Mouse (Mus musculus) forebrain, embryonic 15.5 days (tissue): ENCODE results near the gene H2-Oa. TPM values are rescaled to one million over a fixed set of nuclear protein-coding genes. Genes with fewer than 3 reads are reported as not detected.
A peak's percentile ranks its signal among the peaks of the same experiment; 100 is the strongest.
"Not testable (repeated sequence)": the region's sequence is repeated elsewhere in the genome, so short reads cannot be mapped to it uniquely, and the experiment has no call there.

Experiments
- ATAC-seq: fragments of 200-750 bp; cut with Nextera tagmentation; replicated peaks from 2 replicates; pipeline ENCODE4 v1.8.0; 2017; ENCODE audit warnings: mild to moderate bottlenecking, moderate TSS enrichment, moderate library complexity
- H3K27ac ChIP-seq: fragments of 300-500 bp; sonication (generic); replicated peaks from 2 replicates; pipeline ENCODE4 v1.5.1; 2015; ENCODE audit warnings: mild to moderate bottlenecking, inconsistent platforms
- H3K27me3 ChIP-seq: fragments of 300-500 bp; sonication (generic); 2 replicates; pipeline ENCODE4 v1.6.1; 2015; ENCODE audit warnings: inconsistent platforms
- H3K36me3 ChIP-seq: fragments of 300-500 bp; sonication (generic); 2 replicates; pipeline ENCODE4 v1.6.1; 2015; ENCODE audit warnings: mild to moderate bottlenecking, inconsistent platforms
- H3K4me1 ChIP-seq: fragments of 300-500 bp; sonication (generic); 2 replicates; pipeline ENCODE4 v1.6.1; 2015; ENCODE audit warnings: inconsistent platforms
- H3K4me2 ChIP-seq: fragments of 300-500 bp; sonication (generic); replicated peaks from 2 replicates; pipeline ENCODE4 v1.6.1; 2015; ENCODE audit warnings: mild to moderate bottlenecking, inconsistent platforms
- H3K4me3 ChIP-seq: fragments of 300-500 bp; sonication (generic); 2 replicates; pipeline ENCODE4 v1.5.1; 2015; ENCODE audit warnings: mild to moderate bottlenecking, inconsistent platforms
- H3K9ac ChIP-seq: fragments of 300-500 bp; sonication (generic); replicated peaks from 2 replicates; pipeline ENCODE4 v1.6.1; 2015; ENCODE audit warnings: mild to moderate bottlenecking, inconsistent platforms
- H3K9me3 ChIP-seq: fragments of 300-500 bp; sonication (generic); 2 replicates; pipeline ENCODE4 v1.6.1; 2016; ENCODE audit warnings: inconsistent platforms
- WGBS: fragments of 180-500 bp; shearing (Covaris S2); methylation state at CpG from one replicate; pipeline ENCODE4 v1.1.7; 2015; ENCODE audit warnings: mixed read lengths; 5-methylcytosine and 5-hydroxymethylcytosine counted together
- polyA plus RNA-seq: library from polyadenylated mRNA; unstranded; fragments of >200 nt; fragmentation: Nextera tagmentation; extraction: Ambion mirVana; gene quantifications from 2 replicates; pipeline ENCODE4 v1.2.1, GENCODE M21; 2015

H2-Oa gene
- polyA plus RNA-seq, 1 experiment from 2014 or later, result 0.15 TPM

- WGBS, result 1% methylated on average over 16 of the region's 16 CpGs
- H3K9ac ChIP-seq, result 0 out of 2 replicates have a peak overlapping the region, but pooled peaks have one; percentile 4
Measured at GRCm38 (mm10) chr17:34139416-34139815, 47.3 kb downstream of the H2-Oa start.

GRCm38 (mm10) chr17:34140240-34140639 is 48.1 kb downstream of the H2-Oa start:
- H3K27ac ChIP-seq, result no peak overlapping the region
- H3K4me1 ChIP-seq, result peaks cover 17% of the 10 kb centered on the region
- WGBS, result 17% methylated on average over 5 of the region's 5 CpGs
- no peaks in the 10 kb centered on the region for H3K9me3 ChIP-seq
- H3K4me3 ChIP-seq, result no peak overlapping the region
- ATAC-seq, result no peak
- no peak overlapping the region for H3K4me2 ChIP-seq
- H3K27me3 ChIP-seq, result peaks cover 35% of the 10 kb centered on the region
- no peak overlapping the region for H3K9ac ChIP-seq
- no peaks in the 10 kb centered on the region for H3K36me3 ChIP-seq

More at GRCm38 (mm10) chr17:34139416-34139815, 47.3 kb downstream of the H2-Oa start:
- ATAC-seq, result no peak
- peak overlapping the region; percentile 36 for H3K4me2 ChIP-seq
- H3K4me1 ChIP-seq, result peaks cover 17% of the 10 kb centered on the region
- H3K27ac ChIP-seq, result no peak overlapping the region
- peaks cover 35% of the 10 kb centered on the region for H3K27me3 ChIP-seq
- H3K9me3 ChIP-seq, result no peaks in the 10 kb centered on the region
- no peaks in the 10 kb centered on the region for H3K36me3 ChIP-seq
- H3K4me3 ChIP-seq, result peak overlapping the region; percentile 12; the same call in 1 of the 2 replicates

- 50% methylated on average over 4 of the region's 4 CpGs for WGBS
- H3K27ac ChIP-seq, result no peak overlapping the region
- H3K9me3 ChIP-seq, result no peaks in the 10 kb centered on the region
- no peak overlapping the region for H3K4me3 ChIP-seq
- H3K4me2 ChIP-seq, result no peak overlapping the region
- H3K9ac ChIP-seq, result no peak overlapping the region
- H3K27me3 ChIP-seq, result peaks cover 35% of the 10 kb centered on the region
- H3K36me3 ChIP-seq, result no peaks in the 10 kb centered on the region
- H3K4me1 ChIP-seq, result peaks cover 12% of the 10 kb centered on the region
- ATAC-seq, result no peak
Measured at GRCm38 (mm10) chr17:34141448-34141847, 49.3 kb downstream of the H2-Oa start.

GRCm38 (mm10) chr17:34142456-34143010 is 50.4 kb downstream of the H2-Oa start:
- Histone ChIP-seq H3K36me3 (no peaks in the 10 kb centered on the region), H3K4me3 (no peak overlapping the region), H3K4me2 (no peak overlapping the region), H3K9ac (no peak overlapping the region), H3K27me3 (peaks cover 35% of the 10 kb centered on the region), H3K9me3 (no peaks in the 10 kb centered on the region), H3K4me1 (peaks cover 12% of the 10 kb centered on the region), H3K27ac (no peak overlapping the region)
- WGBS, result 87% methylated on average over 7 of the region's 7 CpGs
- ATAC-seq, result no peak

- Histone ChIP-seq H3K4me1 (peaks cover 12% of the 10 kb centered on the region), H3K9ac (no peak within 1 kb of the TSS), H3K4me2 (no peak within 1 kb of the TSS), H3K36me3 (no peaks in the 10 kb centered on the region), H3K9me3 (no peaks in the 10 kb centered on the region), H3K27ac (no peak within 1 kb of the TSS), H3K27me3 (peaks cover 32% of the 10 kb centered on the region), H3K4me3 (no peak within 1 kb of the TSS)
- ATAC-seq, result no peak
- WGBS, result 41% methylated on average over 7 of the region's 7 CpGs
Measured at GRCm38 (mm10) chr17:34143033-34143432, 50.9 kb downstream of the H2-Oa start, which contains the start of gene H2-DMb2. H2-DMb2 (plus strand) TSS chr17:34143307.

GRCm38 (mm10) chr17:34143461-34143860 is 51.3 kb downstream of the H2-Oa start:
- WGBS, result 71% methylated on average over 4 of the region's 5 CpGs
- Histone ChIP-seq H3K27me3 (peaks cover 28% of the 10 kb centered on the region), H3K36me3 (no peaks in the 10 kb centered on the region), H3K4me2 (no peak overlapping the region), H3K27ac (no peak overlapping the region), H3K9me3 (no peaks in the 10 kb centered on the region), H3K4me1 (peaks cover 12% of the 10 kb centered on the region), H3K4me3 (no peak overlapping the region), H3K9ac (no peak overlapping the region)
- no peak for ATAC-seq

GRCm38 (mm10) chr17:34144221-34144620 is 52.1 kb downstream of the H2-Oa start:
- ATAC-seq, result not testable (repeated sequence)
- 86% methylated on average over 4 of the region's 4 CpGs for WGBS

More at GRCm38 (mm10) chr17:34144221-34144620, 52.1 kb downstream of the H2-Oa start:
- H3K4me3 ChIP-seq, H3K9me3 ChIP-seq, H3K36me3 ChIP-seq, H3K9ac ChIP-seq, H3K27ac ChIP-seq, H3K4me2 ChIP-seq: not testable (repeated sequence)
- H3K27me3 ChIP-seq, result peaks cover 20% of the 10 kb centered on the region
- peaks cover 10% of the 10 kb centered on the region for H3K4me1 ChIP-seq

Other genes starting within 250 kb of the H2-Oa start
- gene Cd320, start 249.2 kb upstream of the H2-Oa start, polyA plus RNA-seq, result 60.7 and 63.5 TPM in 2 replicates
- gene Gm7029, start 218.5 kb upstream of the H2-Oa start, polyA plus RNA-seq, result not detected in 2 replicates
- gene Kifc1, start 201.7 kb upstream of the H2-Oa start, polyA plus RNA-seq, result 3.3 and 4.3 TPM in 2 replicates
- 0.32 and 0.80 TPM in 2 replicates for gene Platr17, start 187.2 kb upstream of the H2-Oa start, polyA plus RNA-seq
- 61.5 and 63.5 TPM in 2 replicates for gene Daxx, start 182.9 kb upstream of the H2-Oa start, polyA plus RNA-seq
- gene Tapbp, start 176.4 kb upstream of the H2-Oa start, polyA plus RNA-seq, result 18.2 and 18.4 TPM in 2 replicates
- gene Zbtb22, start 176.4 kb upstream of the H2-Oa start, polyA plus RNA-seq, result 18.7 and 19.5 TPM in 2 replicates
- gene Rgl2, start 162.8 kb upstream of the H2-Oa start, polyA plus RNA-seq, result 46.6 and 47.2 TPM in 2 replicates
- gene Pfdn6, start 152.0 kb upstream of the H2-Oa start, polyA plus RNA-seq, result 198 and 212 TPM in 2 replicates
- gene Wdr46, start 151.7 kb upstream of the H2-Oa start, polyA plus RNA-seq, result 31.0 and 33.4 TPM in 2 replicates
- gene B3galt4, start 140.9 kb upstream of the H2-Oa start, polyA plus RNA-seq, result 10.1 and 10.4 TPM in 2 replicates
- 75.8 and 79.7 TPM in 2 replicates for gene Vps52, start 136.5 kb upstream of the H2-Oa start, polyA plus RNA-seq
- gene Rps18, start 136.3 kb upstream of the H2-Oa start, polyA plus RNA-seq, result 864 and 971 TPM in 2 replicates
- gene H2-K1, start 92.0 kb upstream of the H2-Oa start, polyA plus RNA-seq, result 8.1 and 13.0 TPM in 2 replicates
- gene Ring1, start 67.7 kb upstream of the H2-Oa start, polyA plus RNA-seq, result 21.9 and 22.9 TPM in 2 replicates
- gene H2-Ke6, start 64.3 kb upstream of the H2-Oa start, polyA plus RNA-seq, result 64.4 and 74.3 TPM in 2 replicates
- gene Slc39a7, start 60.7 kb upstream of the H2-Oa start, polyA plus RNA-seq, result 148 and 156 TPM in 2 replicates
- 58.2 and 64.5 TPM in 2 replicates for gene Rxrb, start 60.5 kb upstream of the H2-Oa start, polyA plus RNA-seq
- gene Col11a2, start 52.9 kb upstream of the H2-Oa start, polyA plus RNA-seq, result 2.0 and 2.1 TPM in 2 replicates
- gene H2-DMa, start 27.2 kb downstream of the H2-Oa start, polyA plus RNA-seq, result 12.9 and 13.0 TPM in 2 replicates
- 132 and 133 TPM in 2 replicates for gene Brd2, start 30.3 kb downstream of the H2-Oa start, polyA plus RNA-seq
- 1.0 and 1.4 TPM in 2 replicates for gene H2-DMb2, start 51.0 kb downstream of the H2-Oa start, polyA plus RNA-seq
- 0.88 and 0.91 TPM in 2 replicates for gene H2-DMb1, start 60.7 kb downstream of the H2-Oa start, polyA plus RNA-seq
- gene Tap1, start 95.2 kb downstream of the H2-Oa start, polyA plus RNA-seq, result 1.5 and 1.6 TPM in 2 replicates
- gene Psmb9, start 95.4 kb downstream of the H2-Oa start, polyA plus RNA-seq, result 0.73 and 1.1 TPM in 2 replicates
- gene Psmb8, start 105.4 kb downstream of the H2-Oa start, polyA plus RNA-seq, result 2.3 and 2.6 TPM in 2 replicates
- 1.3 and 1.7 TPM in 2 replicates for gene Tap2, start 111.2 kb downstream of the H2-Oa start, polyA plus RNA-seq
- 0.20 TPM in 1 of 2 replicates, not detected in the other for gene H2-Ob, start 146.6 kb downstream of the H2-Oa start, polyA plus RNA-seq
- gene H2-Ab1, start 165.3 kb downstream of the H2-Oa start, polyA plus RNA-seq, result 0.86 and 1.2 TPM in 2 replicates
- gene H2-Aa, start 195.5 kb downstream of the H2-Oa start, polyA plus RNA-seq, result 0.23 TPM in 1 of 2 replicates, not detected in the other
- 1.1 and 1.6 TPM in 2 replicates for gene H2-Eb1, start 213.5 kb downstream of the H2-Oa start, polyA plus RNA-seq
- gene H2-Eb2, start 233.3 kb downstream of the H2-Oa start, polyA plus RNA-seq, result 0.14 TPM in 1 of 2 replicates, not detected in the other